Mouse (Mus musculus): ENCODE data around the gene Stx7.
"Not testable (repeated sequence)": the region's sequence is repeated elsewhere in the genome, so short reads cannot be mapped to it uniquely, and the experiment has no call there.

Gene Stx7

DNA sequence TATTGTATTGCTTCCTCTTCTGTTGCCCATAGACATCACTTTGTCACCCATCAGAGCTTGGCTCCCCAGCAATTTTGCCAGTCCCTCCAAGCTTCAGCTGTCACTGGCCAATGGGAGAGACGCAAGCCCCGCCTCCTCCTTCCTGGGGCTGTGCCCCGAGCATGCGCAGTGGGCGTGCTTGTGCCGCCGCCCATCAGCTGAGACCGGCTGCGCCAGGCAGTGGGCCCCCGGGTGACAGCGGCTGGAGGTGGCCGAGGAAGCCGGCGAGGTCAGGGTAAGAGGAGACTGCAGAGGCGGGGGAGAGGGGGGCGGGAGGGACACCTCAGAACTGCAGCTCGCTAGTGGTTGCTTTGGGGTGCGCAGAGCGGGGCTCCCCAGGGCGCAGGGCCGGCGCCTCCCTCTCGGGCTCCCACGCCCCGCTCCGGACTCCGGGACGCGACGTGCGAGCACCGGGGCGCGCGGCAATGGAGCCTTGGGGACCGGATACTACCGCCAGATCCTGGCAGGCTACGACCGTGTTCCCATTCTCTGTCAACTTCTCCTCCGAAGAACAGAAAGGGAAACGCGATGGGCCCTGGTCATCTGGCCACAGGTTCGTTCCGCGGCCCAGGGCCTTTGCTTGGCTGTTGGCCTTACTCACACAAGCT, at the start of gene Stx7:
Gene Stx7, plus strand, starts transcription at position 168 of the 647 bp plus-strand sequence.
- peak; percentile 87 for DNase-seq (ENCODE audit: low read depth)

GRCm38 (mm10) chr10:24101812-24102211, 47.3 kb upstream of the Stx7 start, which contains the start of gene Taar8c:
Taar8c (minus strand) TSS chr10:24101912.
- not testable (repeated sequence) for DNase-seq (ENCODE audit: low read depth)

DNA sequence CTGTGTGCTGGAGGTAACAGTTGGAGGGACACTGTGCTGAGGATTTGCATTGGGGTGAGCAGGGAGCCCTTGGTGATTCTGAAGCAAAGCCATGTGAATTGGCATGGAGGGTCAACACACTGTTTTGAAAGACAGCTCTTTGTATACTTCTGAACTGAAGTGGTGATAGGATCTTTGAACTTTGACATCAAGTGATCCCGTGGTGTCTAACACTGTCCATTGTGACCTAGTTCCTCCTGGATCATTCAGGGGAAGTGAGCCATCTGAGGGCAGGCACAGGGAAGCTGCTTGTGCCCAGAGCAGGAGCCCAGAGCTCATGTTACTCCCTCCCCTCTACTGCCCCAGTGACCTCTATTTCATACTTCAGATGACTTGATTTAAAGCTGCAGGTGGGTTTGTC, 45.8 kb upstream of the Stx7 start:
- not testable (repeated sequence) for DNase-seq (ENCODE audit: low read depth)

DNA sequence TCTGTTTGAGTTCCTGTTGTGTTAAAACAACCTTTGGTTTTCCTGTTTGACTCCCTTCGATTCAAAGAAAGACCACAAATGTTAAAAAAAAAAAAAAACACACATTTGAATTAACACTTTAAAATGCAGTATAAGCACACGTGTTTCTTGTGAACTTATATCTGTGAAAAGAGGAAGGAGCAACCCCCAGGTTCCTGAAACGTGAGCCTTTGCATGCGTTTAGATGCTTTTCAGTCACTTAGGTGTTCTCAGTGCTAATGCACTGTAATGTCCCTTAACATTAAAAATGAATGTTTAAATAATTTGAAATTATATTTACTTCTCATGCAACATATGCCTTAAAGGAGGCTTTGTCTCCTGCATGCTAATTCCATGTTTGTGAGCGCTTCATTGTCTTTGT, 41.4 kb upstream of the Stx7 start:
- no peak for DNase-seq (ENCODE audit: low read depth)

- DNase-seq (ENCODE audit: low read depth), result no peak
Observed at GRCm38 (mm10) chr10:24108236-24108635, 40.9 kb upstream of the Stx7 start.

GRCm38 (mm10) chr10:24109434-24109833, 39.7 kb upstream of the Stx7 start, which contains the start of gene Taar9:
Taar9 (minus strand) TSS chr10:24109534.
- DNase-seq (ENCODE audit: low read depth), result not testable (repeated sequence)

- DNase-seq (ENCODE audit: low read depth), result peak; percentile 36
Observed at GRCm38 (mm10) chr10:24111116-24111778, 37.9 kb upstream of the Stx7 start.

GRCm38 (mm10) chr10:24131451-24132262, 17.4 kb upstream of the Stx7 start:
- peak; percentile 57 for DNase-seq (ENCODE audit: low read depth)

GRCm38 (mm10) chr10:24132273-24132672, 16.8 kb upstream of the Stx7 start:
- no peak for DNase-seq (ENCODE audit: low read depth)

DNA sequence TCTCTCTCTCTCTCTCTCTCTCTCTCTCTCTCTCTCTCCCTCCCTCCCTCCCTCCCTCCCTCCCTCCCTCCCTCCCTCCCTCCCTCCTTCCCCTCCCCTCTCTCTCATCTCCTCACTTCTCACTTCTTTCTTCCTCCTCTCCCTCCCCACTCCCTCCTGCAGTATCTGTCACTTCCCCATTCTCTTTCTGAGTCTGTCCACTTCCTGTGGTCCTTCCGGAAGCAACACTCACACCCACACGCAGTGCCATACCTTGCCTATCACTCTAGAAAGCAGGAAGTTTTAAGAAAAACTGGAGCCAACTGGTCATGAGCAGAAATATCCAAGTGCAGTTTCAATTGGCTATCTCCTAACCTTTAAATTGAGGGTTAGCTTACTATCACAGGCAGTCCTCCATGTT, 16.0 kb upstream of the Stx7 start:
- DNase-seq (ENCODE audit: low read depth), result no peak

DNA sequence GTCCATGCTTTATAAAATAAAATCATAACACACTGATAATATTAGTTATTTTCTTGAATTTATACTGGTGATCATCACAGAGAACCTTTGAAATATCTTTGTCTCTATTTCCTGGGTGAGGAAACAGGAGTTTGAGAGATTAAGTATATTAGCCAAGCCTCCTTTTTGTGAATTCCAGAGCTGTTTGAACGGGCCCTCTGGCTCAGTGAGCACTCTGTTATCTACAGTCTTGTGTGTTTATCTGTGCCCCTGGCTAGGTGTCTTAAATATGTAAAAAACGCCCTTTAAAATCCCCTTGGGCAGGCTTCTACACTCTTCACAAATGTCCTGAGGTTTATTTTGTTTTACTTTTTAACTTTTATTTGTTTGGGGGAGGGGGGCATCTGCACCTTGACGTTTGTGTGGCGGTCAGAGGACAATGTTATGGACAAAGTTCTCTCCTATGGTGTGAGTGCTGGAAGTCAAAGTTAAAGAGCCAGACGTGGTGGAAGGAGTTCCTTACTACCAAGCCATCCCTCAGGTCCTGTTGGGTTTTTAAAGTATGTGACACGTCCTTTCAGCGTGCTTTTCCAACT, 14.9 kb upstream of the Stx7 start:
- DNase-seq (ENCODE audit: low read depth), result no peak

- no peak for DNase-seq (ENCODE audit: low read depth)
Observed at GRCm38 (mm10) chr10:24138623-24139261, 10.4 kb upstream of the Stx7 start.

DNA sequence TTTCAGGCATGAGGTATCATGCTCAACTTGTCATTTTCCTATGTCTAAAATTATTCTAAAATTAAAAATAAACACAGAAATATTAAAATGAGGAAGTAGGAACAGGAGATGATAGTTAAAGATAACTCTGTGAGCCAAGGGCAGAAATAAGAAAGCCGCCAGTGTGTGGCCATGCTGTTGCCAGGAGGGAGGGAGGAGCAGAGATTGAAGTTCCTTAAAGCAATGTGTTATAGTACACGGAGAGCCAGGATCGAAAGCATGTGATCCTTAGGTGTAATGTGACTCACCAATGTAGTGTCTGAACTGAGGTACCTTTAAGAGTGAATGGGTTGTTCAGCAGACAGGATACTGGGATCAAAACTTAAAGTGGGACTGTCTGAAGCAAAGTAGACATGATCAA, 6.4 kb upstream of the Stx7 start:
- DNase-seq (ENCODE audit: low read depth), result no peak

DNA sequence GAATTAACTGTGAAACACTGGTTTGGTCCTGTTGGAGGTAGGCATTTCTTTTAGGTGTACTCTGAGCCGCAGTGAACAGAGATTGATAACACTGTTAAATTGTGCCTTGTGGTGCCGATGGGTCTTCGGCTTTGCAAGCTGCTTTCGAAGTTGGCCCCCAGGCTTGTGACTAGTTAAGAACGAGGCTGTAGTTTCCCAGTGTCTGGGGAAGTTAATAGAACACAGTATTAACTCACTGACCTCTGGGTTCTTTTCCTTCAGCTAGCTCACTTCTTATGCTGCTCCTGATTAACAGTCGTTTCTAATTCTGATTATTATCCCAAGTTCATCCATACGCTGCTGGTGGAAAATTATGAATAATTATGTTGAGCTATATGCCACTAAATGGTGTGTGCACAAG, 984 bp downstream of the Stx7 start:
- DNase-seq (ENCODE audit: low read depth), result no peak

DNA sequence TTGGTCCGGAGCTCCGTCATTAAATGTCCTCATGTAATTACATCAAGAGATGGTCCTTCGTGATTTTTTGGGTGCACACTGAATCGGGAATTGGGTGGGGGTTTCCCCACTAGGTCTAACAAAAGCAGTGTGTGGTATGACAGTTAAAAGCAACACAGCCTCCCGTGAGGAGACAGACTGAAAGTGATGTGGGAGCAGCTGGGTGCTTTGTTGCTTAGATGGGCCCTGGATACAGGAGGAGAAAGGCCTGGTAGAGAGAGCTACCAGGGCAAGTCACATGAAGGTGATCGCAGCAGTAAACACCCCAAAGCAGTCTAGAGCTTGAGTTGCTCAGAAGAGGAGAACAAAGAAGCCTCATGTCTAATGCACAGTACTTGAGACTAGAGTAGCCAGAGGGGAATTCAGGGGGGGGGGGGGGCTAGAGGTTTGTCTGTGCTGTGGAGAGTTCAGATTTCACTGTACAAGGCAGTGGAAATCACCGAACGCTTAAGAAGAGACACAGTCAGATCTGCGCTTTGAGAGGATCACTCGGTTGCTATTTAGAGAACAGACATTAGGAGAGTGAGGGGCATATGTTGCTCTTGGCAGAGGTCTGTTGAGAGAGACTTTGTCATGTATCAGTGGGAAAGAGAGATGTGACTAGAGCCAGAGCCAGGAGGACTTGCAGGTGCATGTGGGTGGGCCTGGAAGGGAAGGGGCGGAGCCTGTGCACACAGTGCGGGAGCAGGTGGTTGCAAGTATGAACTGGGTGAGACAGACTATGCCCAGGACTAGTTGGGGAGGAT, 9.6 kb downstream of the Stx7 start:
- no peak for DNase-seq (ENCODE audit: low read depth)

DNA sequence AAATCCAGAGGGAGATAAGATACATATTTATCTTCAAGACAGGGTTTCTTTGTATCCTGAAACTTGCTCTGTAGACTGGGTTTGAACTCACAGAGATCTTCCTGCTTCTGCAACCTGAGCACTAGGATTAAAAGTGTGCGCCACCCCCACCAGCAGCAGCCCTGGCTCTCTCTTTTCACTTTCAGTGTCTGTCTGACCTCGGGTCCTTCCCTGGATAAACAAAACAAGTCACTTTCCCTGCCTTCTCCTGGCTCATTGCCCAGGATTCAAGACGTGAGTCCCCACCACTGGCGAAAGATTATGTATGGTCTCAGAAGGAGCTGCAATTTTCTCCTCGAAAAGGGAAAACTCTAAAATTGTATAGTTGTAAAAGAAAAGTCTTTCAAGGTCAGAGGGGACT, 10.5 kb downstream of the Stx7 start:
- no peak for DNase-seq (ENCODE audit: low read depth)

- DNase-seq (ENCODE audit: low read depth), result no peak
Observed at GRCm38 (mm10) chr10:24160349-24160748, 11.2 kb downstream of the Stx7 start.

- DNase-seq (ENCODE audit: low read depth), result no peak
Observed at GRCm38 (mm10) chr10:24164137-24164908, 15.2 kb downstream of the Stx7 start.

DNA sequence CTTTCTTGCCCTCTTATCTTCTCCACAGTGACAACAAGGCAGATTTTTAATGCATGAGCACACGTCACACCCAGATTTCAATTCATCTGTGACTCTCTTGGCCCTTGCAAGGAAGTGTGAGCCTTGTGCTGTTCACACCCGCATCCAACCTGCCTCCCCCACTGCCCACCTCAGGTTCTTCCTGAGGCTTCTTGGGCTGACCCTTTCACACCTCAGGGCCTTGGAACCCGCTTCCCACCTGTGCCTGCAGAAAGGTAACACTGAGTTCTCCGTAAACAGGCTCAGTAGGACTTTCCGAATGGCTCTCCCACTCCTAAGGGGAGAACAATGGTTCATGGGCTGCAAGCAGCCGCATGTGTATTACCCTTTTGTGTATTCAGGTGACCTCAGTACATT, 15.8 kb downstream of the Stx7 start:
- no peak for DNase-seq (ENCODE audit: low read depth)

DNA sequence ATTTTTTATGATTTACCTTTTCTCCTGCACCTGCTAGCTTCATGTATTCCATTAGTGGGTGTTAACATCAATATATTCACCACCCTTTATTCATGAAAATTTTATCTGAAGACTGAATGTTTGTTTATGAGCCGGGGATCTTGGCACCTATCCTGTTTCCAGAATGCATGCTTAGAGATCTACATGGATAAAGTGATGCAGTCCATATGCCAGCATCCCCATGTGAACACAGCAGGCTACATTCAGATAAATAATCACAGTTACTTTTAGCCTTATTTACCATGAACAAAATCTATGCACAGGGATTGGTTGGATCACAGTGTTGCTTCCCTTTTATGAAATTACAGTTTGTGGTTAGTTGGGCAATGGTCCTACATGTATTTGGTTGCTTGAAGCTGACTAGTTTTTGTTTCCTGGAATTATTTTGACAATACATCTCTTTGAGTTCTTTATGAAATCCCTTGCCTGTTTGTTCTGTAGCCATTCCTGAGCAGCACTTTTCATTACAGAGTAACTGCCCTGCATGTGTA, 16.5 kb downstream of the Stx7 start:
- no peak for DNase-seq (ENCODE audit: low read depth)
